ENCODE assay signal across 8 mouse cellular contexts in the genomic region with DNA sequence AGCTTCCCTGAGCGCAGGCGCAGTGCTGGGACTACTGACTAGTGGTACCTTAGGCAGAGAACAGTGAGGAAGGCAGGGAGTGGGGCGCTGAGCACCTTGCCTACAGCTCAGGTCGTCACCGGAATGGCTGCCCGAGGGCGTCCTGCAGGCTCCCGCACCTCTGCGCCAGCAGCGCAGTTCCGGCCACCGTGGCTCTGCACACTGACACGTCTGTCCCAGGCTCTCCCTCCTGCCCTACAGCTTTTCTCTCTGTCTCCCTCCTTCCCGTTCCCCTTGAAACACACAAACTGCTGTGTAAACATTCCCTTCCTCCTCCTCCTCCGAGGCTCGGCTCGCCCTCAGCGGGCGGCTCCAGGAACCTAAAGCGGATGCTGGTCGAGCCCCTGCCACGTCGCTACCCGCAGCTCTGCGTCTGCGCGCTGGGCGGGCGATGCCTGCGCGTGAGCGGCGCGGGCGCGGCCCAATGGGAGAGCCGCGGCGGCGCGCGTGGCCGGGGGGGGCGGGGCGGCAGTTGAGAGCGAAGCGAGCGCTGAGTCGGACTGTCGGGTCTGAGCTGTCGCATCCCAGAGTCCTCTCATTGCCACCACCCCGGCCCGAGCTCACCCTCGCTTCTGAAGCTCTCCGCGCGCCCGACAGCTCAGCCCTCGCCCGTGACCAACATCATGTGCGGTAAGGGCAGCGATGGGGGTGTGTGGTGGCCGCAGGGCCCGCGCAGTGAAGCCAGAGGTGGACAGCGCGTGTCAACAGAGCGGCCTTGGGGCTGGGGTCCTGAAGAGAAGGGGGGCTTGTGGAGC. TPM values are rescaled to one million over a fixed set of nuclear protein-coding genes. Genes with fewer than 3 reads are reported as not detected.
DNase-seq lines count a peak whose midpoint lies in the region; ATAC-seq and TF ChIP-seq lines count a peak whose summit lies in the region.

A gene (plus strand): TSS at position 510 of the 794 bp plus-strand sequence.

- no peak for TF ChIP-seq CTCF in lung, adult 2 months (IDR thresholded peaks at IDR 0.05; ENCODE audit: insufficient read depth, low read length)

- H3K9me3 ChIP-seq in forebrain, embryonic 15.5 days: no peaks in the 10 kb centered on the region

- H3K27me3 ChIP-seq in forebrain, embryonic 15.5 days: no peaks in the 10 kb centered on the region

- peaks cover 19% of the 10 kb centered on the region for H3K4me1 ChIP-seq in forebrain, embryonic 15.5 days
- peaks cover 6% of the 10 kb centered on the region for H3K4me1 ChIP-seq in lung, adult 2 months (ENCODE audit: control insufficient read depth, insufficient read depth, low read length)

- H3K9ac ChIP-seq in forebrain, embryonic 15.5 days (replicated peaks): peak within 1 kb of the TSS; percentile 88

- WGBS in forebrain, embryonic 15.5 days: under 1% methylated on average over 65 of the region's 68 CpGs
- under 1% methylated on average over 68 of the region's 68 CpGs for WGBS in lung, adult 2 months

- DNase-seq in ES-CJ7 (ENCODE audit: low read depth, low spot score): peak; percentile 94
- peak; percentile 93 for DNase-seq in cerebellum, adult 11 months
- DNase-seq in heart, postnatal 25 days (ENCODE audit: low spot score): peak; percentile 93
- DNase-seq in layer of hippocampus, adult 18-20 months (ENCODE audit: low spot score in 2 of 2): peak; percentile 92 to 96
- DNase-seq in lung, adult 2 months: peak; percentile 92
- DNase-seq in thymus, adult 18-20 months: peak; percentile 93 to 94

- peak; percentile 86 for TF ChIP-seq POLR2A in lung, adult 2 months (IDR thresholded peaks at IDR 0.05; ENCODE audit: borderline replicate concordance, extremely low read depth, low read depth, low read length)

- peak within 1 kb of the TSS; percentile 95 for H3K27ac ChIP-seq in forebrain, embryonic 15.5 days (replicated peaks)

- intact Hi-C loops in heart, postnatal 25 days (cut with DNase I): loop anchor here (5.0 kb wide), 1 partner anchor 35 kb away; a partner anchor contains a TSS

- ATAC-seq in forebrain, embryonic 15.5 days (replicated peaks): peak; percentile 98
- ATAC-seq in neutrophil, adult 5-6 weeks (ENCODE audit: extremely low read depth, insufficient number of reproducible peaks, low FRiP score, poor library complexity, severe bottlenecking): peak; percentile 84

- peak within 1 kb of the TSS; percentile 79 for H3K4me3 ChIP-seq in forebrain, embryonic 15.5 days
- H3K4me3 ChIP-seq in lung, adult 2 months (replicated peaks; ENCODE audit: extremely low read depth, low read depth, low read length): peak within 1 kb of the TSS; percentile 79

- no peaks in the 10 kb centered on the region for H3K36me3 ChIP-seq in forebrain, embryonic 15.5 days

- H3K4me2 ChIP-seq in forebrain, embryonic 15.5 days (replicated peaks): peak within 1 kb of the TSS; percentile 79

RNA-seq across cellular contexts. Expression of the gene that starts here (rescaled TPM):
- polyA plus RNA-seq in forebrain, embryonic 15.5 days (2015; fragmentation: Nextera tagmentation; extraction: Ambion mirVana): 18.6 and 19.6 TPM in 2 replicates
- 10 to 100 TPM; 14.8 to 17.7 TPM for total RNA-seq in heart, postnatal 25 days (2021)
- total RNA-seq in layer of hippocampus, adult 18-20 months (2021): 10 to 100 TPM; 48.6 to 52.0 TPM
- polyA plus RNA-seq in lung, adult 2 months (2012; rRNA removed): 13.3 and 17.3 TPM in 2 replicates
- 24.4 and 24.9 TPM in 2 replicates for total RNA-seq in neutrophil, adult 5-6 weeks (2017)

Comparison
In these comparisons a context has a peak if more than half of its experiments do, and no peak if none do; other contexts are left out.
1. Peak in every context shown above with its lines: DNase-seq, ATAC-seq, H3K4me3 ChIP-seq and H3K27ac ChIP-seq.